Comparison of ENCODE assay signal across 8 mouse cellular contexts in the genomic region with DNA sequence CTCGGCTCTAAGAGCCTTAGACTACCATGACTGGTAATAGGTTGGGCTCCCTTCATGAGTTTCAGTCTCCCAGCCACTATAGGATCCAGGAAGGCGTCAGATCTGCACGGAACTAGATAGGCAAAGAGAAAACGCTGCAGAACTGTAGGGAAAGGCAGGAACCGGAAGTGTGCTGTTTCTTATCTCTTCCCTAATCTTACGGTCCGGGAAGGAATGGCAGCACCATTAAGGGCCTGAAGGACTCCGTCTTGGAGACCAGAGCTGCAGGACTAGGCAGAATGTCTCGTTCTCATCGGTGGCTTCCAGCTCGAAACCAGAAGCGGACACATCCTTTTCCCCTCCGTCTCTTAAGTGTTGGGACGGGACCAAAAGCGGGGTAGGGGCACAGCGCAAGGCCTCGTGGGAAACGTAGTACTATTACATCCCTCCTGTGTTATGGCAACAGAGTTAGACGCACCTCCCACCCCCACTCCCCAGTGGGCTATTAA. TPM values are rescaled to one million over a fixed set of nuclear protein-coding genes. Genes with fewer than 3 reads are reported as not detected.
A peak's percentile ranks its signal among the peaks of the same experiment; 100 is the strongest.
DNase-seq lines count a peak whose midpoint lies in the region; ATAC-seq and TF ChIP-seq lines count a peak whose summit lies in the region.

No protein-coding gene starts in this region.

- peak; percentile 59 to 66 for DNase-seq in cerebellum, postnatal 36 days
- DNase-seq in gastrocnemius, adult 2 months: peak; percentile 65
- peak; percentile 64 to 70 for DNase-seq in left cerebral cortex, adult 2 months (ENCODE audit: extremely low spot score in 1 of 2, low spot score in 2 of 2)
- peak; percentile 66 to 71 for DNase-seq in lung, postnatal 4 days
- DNase-seq in retina, postnatal 1 day: peak; percentile 85
- peak; percentile 73 for DNase-seq in thymus, postnatal 25 days

- H3K4me2 ChIP-seq in hindbrain, embryonic 16.5 days (ENCODE audit: low read length): peak overlapping the region; percentile 57

- TF ChIP-seq CTCF in gastrocnemius, adult 2 months (IDR thresholded peaks at IDR 0.05): no peak
- no peak for TF ChIP-seq CTCF in left cerebral cortex, adult 2 months (IDR thresholded peaks at IDR 0.05)

- peaks cover 20% of the 10 kb centered on the region for H3K36me3 ChIP-seq in hindbrain, embryonic 16.5 days (ENCODE audit: control insufficient read depth, insufficient read depth, low read length)

- H3K27me3 ChIP-seq in hindbrain, embryonic 16.5 days (replicated peaks; ENCODE audit: control insufficient read depth, insufficient read depth, low read length): no peaks in the 10 kb centered on the region

- peak overlapping the region; percentile 73 for H3K9ac ChIP-seq in hindbrain, embryonic 16.5 days (ENCODE audit: low read depth, low read length)

- WGBS in hindbrain, embryonic 16.5 days: 7% methylated on average over 19 of the region's 19 CpGs

- no peaks in the 10 kb centered on the region for H3K9me3 ChIP-seq in hindbrain, embryonic 16.5 days (ENCODE audit: control insufficient read depth, low read length)

- peaks cover 3% of the 10 kb centered on the region; the same call in 1 of the 2 replicates for H3K4me1 ChIP-seq in hindbrain, embryonic 16.5 days (ENCODE audit: control insufficient read depth, insufficient read depth, low read depth, low read length)

- ATAC-seq in activated CD4-positive, CD25-positive, alpha-beta regulatory T cell, adult 4 months: peak; percentile 57
- ATAC-seq in hindbrain, embryonic 16.5 days: peak; percentile 88

- H3K27ac ChIP-seq in gastrocnemius, adult 2 months: peak overlapping the region; percentile 95
- peak overlapping the region; percentile 84 for H3K27ac ChIP-seq in hindbrain, embryonic 16.5 days (ENCODE audit: low read depth, low read length)
- H3K27ac ChIP-seq in left cerebral cortex, adult 2 months: peak overlapping the region; percentile 88

- intact Hi-C loops in gastrocnemius, adult 2 months (cut with DNase I): loop anchor here (1.0 to 5.0 kb wide), 2 partner anchors 99 to 137 kb away; no protein-coding TSS in a partner anchor
- intact Hi-C loops in left cerebral cortex, adult 2 months (cut with DNase I): no loop called here

- peak overlapping the region; percentile 81 for H3K4me3 ChIP-seq in gastrocnemius, adult 2 months
- peak overlapping the region; percentile 50 for H3K4me3 ChIP-seq in hindbrain, embryonic 16.5 days (ENCODE audit: low read length)
- H3K4me3 ChIP-seq in left cerebral cortex, adult 2 months: peak overlapping the region; percentile 48

RNA-seq across cellular contexts. Expression of a gene that starts 11.9 kb away (rescaled TPM):
- polyA plus RNA-seq in activated CD4-positive, CD25-positive, alpha-beta regulatory T cell, adult 4 months (2017; shearing (Covaris generic)): 1,000 to 10,000 TPM; 2,813 to 3,009 TPM
- total RNA-seq in gastrocnemius, adult 2 months (2021): 100 to 1,000 TPM; 574 to 617 TPM
- 564 and 566 TPM in 2 replicates for polyA plus RNA-seq in hindbrain, embryonic 16.5 days (2015; fragmentation: Nextera tagmentation; extraction: Ambion mirVana)
- total RNA-seq in left cerebral cortex, adult 2 months (2021): 100 to 1,000 TPM; 374 to 377 TPM

RNA-seq across cellular contexts. Expression of a gene that starts 12.6 kb away (rescaled TPM):
- 10 to 100 TPM in 1 of 2 experiments, 1 to 10 TPM in 1; 6.6 to 10.9 TPM for polyA plus RNA-seq in activated CD4-positive, CD25-positive, alpha-beta regulatory T cell, adult 4 months (2017; shearing (Covaris generic))
- 1 to 10 TPM; 3.7 to 4.4 TPM for total RNA-seq in gastrocnemius, adult 2 months (2021)
- polyA plus RNA-seq in hindbrain, embryonic 16.5 days (2015; fragmentation: Nextera tagmentation; extraction: Ambion mirVana): 10.4 and 13.1 TPM in 2 replicates
- total RNA-seq in left cerebral cortex, adult 2 months (2021): 10 to 100 TPM; 16.2 to 17.0 TPM

RNA-seq across cellular contexts. Expression of a gene that starts 17.0 kb away (rescaled TPM):
- polyA plus RNA-seq in activated CD4-positive, CD25-positive, alpha-beta regulatory T cell, adult 4 months (2017; shearing (Covaris generic)): not detected
- under 1 TPM; 0.31 to 0.81 TPM for total RNA-seq in gastrocnemius, adult 2 months (2021)
- 1.2 and 1.3 TPM in 2 replicates for polyA plus RNA-seq in hindbrain, embryonic 16.5 days (2015; fragmentation: Nextera tagmentation; extraction: Ambion mirVana)
- 1 to 10 TPM; 1.1 to 1.2 TPM for total RNA-seq in left cerebral cortex, adult 2 months (2021)

RNA-seq across cellular contexts. Expression of a gene that starts 29.2 kb away (rescaled TPM):
- polyA plus RNA-seq in activated CD4-positive, CD25-positive, alpha-beta regulatory T cell, adult 4 months (2017; shearing (Covaris generic)): 1 to 10 TPM in 1 of 2 experiments, under 1 TPM in 1; 0.84 to 2.4 TPM
- total RNA-seq in gastrocnemius, adult 2 months (2021): 1 to 10 TPM; 2.2 to 2.3 TPM
- polyA plus RNA-seq in hindbrain, embryonic 16.5 days (2015; fragmentation: Nextera tagmentation; extraction: Ambion mirVana): 6.8 and 7.1 TPM in 2 replicates
- total RNA-seq in left cerebral cortex, adult 2 months (2021): 1 to 10 TPM; 8.0 to 8.2 TPM

RNA-seq across cellular contexts. Expression of a gene that starts 55.4 kb away (rescaled TPM):
- polyA plus RNA-seq in activated CD4-positive, CD25-positive, alpha-beta regulatory T cell, adult 4 months (2017; shearing (Covaris generic)): 1 to 10 TPM; 2.4 to 3.4 TPM
- 1 to 10 TPM; 1.5 to 2.0 TPM for total RNA-seq in gastrocnemius, adult 2 months (2021)
- polyA plus RNA-seq in hindbrain, embryonic 16.5 days (2015; fragmentation: Nextera tagmentation; extraction: Ambion mirVana): 11.9 and 13.5 TPM in 2 replicates
- total RNA-seq in left cerebral cortex, adult 2 months (2021): 10 to 100 TPM; 11.0 TPM

Comparison
In these comparisons a context has a peak if more than half of its experiments do, and no peak if none do; other contexts are left out.
1. Peak in every context shown above with its lines: DNase-seq, ATAC-seq, H3K4me3 ChIP-seq and H3K27ac ChIP-seq.